Mouse (Mus musculus) heart, postnatal 14 days (tissue): ENCODE data around the gene Gla. TPM values are rescaled to one million over a fixed set of nuclear protein-coding genes. Genes with fewer than 3 reads are reported as not detected.

Source experiments
- DNase-seq, 2 experiments: peaks; one replicate each; pipeline ENCODE4 v3.0.0; 2021 to 2022
- intact Hi-C: fragments of 180-260 bp; cut with DNase I; formaldehyde crosslinking; loops from one replicate; pipeline ENCODE4 v1.15.1; 2025
- total RNA-seq, 2 experiments: library from RNA; stranded (reverse); gene quantifications; 2 replicates each; pipeline ENCODE4 v1.2.3; 2021

The Gla gene
- total RNA-seq, 2 experiments from 2014 or later: 1.7 to 1.9 TPM

GRCm38 (mm10) chrX:134599922-134600565 lies 881 bp downstream of the Gla start:
- no peak for DNase-seq
- intact Hi-C loops: loop anchor here (10.0 kb wide), 1 partner anchor 155 kb away; the partner anchor contains the start of genes Armcx3 and Armcx6

GRCm38 (mm10) chrX:134589836-134590235 lies 11.1 kb downstream of the Gla start:
- intact Hi-C loops: no loop called here

GRCm38 (mm10) chrX:134588997-134589396 lies 11.9 kb downstream of the Gla start:
- intact Hi-C loops: no loop called here
- DNase-seq: no peak

More at GRCm38 (mm10) chrX:134589836-134590235, 11.1 kb downstream of the Gla start:
- DNase-seq: no peak

- intact Hi-C loops: no loop called here
- DNase-seq: no peak
Observed at GRCm38 (mm10) chrX:134588261-134588660, 12.7 kb downstream of the Gla start.

- intact Hi-C loops: no loop called here
- DNase-seq: no peak
Observed at GRCm38 (mm10) chrX:134586447-134586846, 14.5 kb downstream of the Gla start.

- intact Hi-C loops: no loop called here
- peak; percentile 88 to 93 for DNase-seq
Observed at GRCm38 (mm10) chrX:134585103-134586002, 15.6 kb downstream of the Gla start, which contains the start of gene Rpl36a. Gene Rpl36a (plus strand): TSS chrX:134585654.

GRCm38 (mm10) chrX:134582888-134583669 lies 17.8 kb downstream of the Gla start, which contains the start of gene Btk:
Gene Btk (minus strand): TSS chrX:134583570.
- DNase-seq: no peak
- intact Hi-C loops: no loop called here

GRCm38 (mm10) chrX:134582270-134582669 lies 18.7 kb downstream of the Gla start:
- intact Hi-C loops: no loop called here
- no peak for DNase-seq

- intact Hi-C loops: no loop called here
Observed at GRCm38 (mm10) chrX:134580528-134581305, 20.2 kb downstream of the Gla start.

GRCm38 (mm10) chrX:134577896-134578295 lies 23.0 kb downstream of the Gla start:
- DNase-seq: no peak
- intact Hi-C loops: no loop called here

More at GRCm38 (mm10) chrX:134580528-134581305, 20.2 kb downstream of the Gla start:
- DNase-seq: no peak

GRCm38 (mm10) chrX:134566536-134567222 lies 34.2 kb downstream of the Gla start:
- DNase-seq: no peak
- intact Hi-C loops: no loop called here

GRCm38 (mm10) chrX:134564326-134564725 lies 36.6 kb downstream of the Gla start:
- intact Hi-C loops: no loop called here
- no peak for DNase-seq

GRCm38 (mm10) chrX:134554425-134554824 lies 46.5 kb downstream of the Gla start:
- intact Hi-C loops: no loop called here
- no peak for DNase-seq

GRCm38 (mm10) chrX:134553326-134553725 lies 47.6 kb downstream of the Gla start:
- intact Hi-C loops: no loop called here
- no peak for DNase-seq

- peak in 1 of 2 experiments; percentile 45 for DNase-seq
- intact Hi-C loops: no loop called here
Observed at GRCm38 (mm10) chrX:134550903-134551302, 50.0 kb downstream of the Gla start.

GRCm38 (mm10) chrX:134547330-134547729 lies 53.6 kb downstream of the Gla start:
- DNase-seq: no peak
- intact Hi-C loops: no loop called here

GRCm38 (mm10) chrX:134541955-134542308 lies 59.0 kb downstream of the Gla start:
- intact Hi-C loops: no loop called here

GRCm38 (mm10) chrX:134541145-134541954 lies 59.6 kb downstream of the Gla start, which contains the start of gene Timm8a1:
Gene Timm8a1 (minus strand): TSS chrX:134541865.
- DNase-seq: peak; percentile 52 to 59
- intact Hi-C loops: no loop called here

More at GRCm38 (mm10) chrX:134541955-134542308, 59.0 kb downstream of the Gla start:
- no peak for DNase-seq
